Mouse (Mus musculus) limb, embryonic 14.5 days (tissue): ENCODE results near the gene Prdm1. TPM values are rescaled to one million over a fixed set of nuclear protein-coding genes. Genes with fewer than 3 reads are reported as not detected.

Source experiments
- ATAC-seq: fragments of 200-750 bp; cut with Nextera tagmentation; 2 replicates; pipeline ENCODE4 v1.8.0; 2017; ENCODE audit warnings: low read depth, moderate number of reproducible peaks, moderate TSS enrichment; ENCODE audit not compliant: low FRiP score
- DNase-seq: peaks from one replicate; pipeline ENCODE4 v3.0.0-alpha.2; 2015; ENCODE audit warnings: low spot score
- H3K27ac ChIP-seq: fragments of 300-500 bp; sonication (generic); replicated peaks from 2 replicates; pipeline ENCODE4 v1.5.1; 2014; ENCODE audit warnings: low read depth, mild to moderate bottlenecking, low read length, moderate library complexity, mixed read lengths
- H3K27me3 ChIP-seq: fragments of 300-500 bp; sonication (generic); 2 replicates; pipeline ENCODE4 v1.6.1; 2014; ENCODE audit warnings: low read length, mixed read lengths; ENCODE audit not compliant: control insufficient read depth, insufficient read depth
- H3K36me3 ChIP-seq: fragments of 300-500 bp; sonication (generic); 2 replicates; pipeline ENCODE4 v1.6.1; 2014; ENCODE audit warnings: mild to moderate bottlenecking, low read length, moderate library complexity, mixed read lengths; ENCODE audit not compliant: control insufficient read depth, insufficient read depth
- H3K4me1 ChIP-seq: fragments of 300-500 bp; sonication (generic); 2 replicates; pipeline ENCODE4 v1.6.1; 2014; ENCODE audit warnings: antibody characterized with exemption, low read length, mixed read lengths; ENCODE audit not compliant: control insufficient read depth, insufficient read depth
- H3K4me2 ChIP-seq: fragments of 300-500 bp; sonication (generic); replicated peaks from 2 replicates; pipeline ENCODE4 v1.6.1; 2014; ENCODE audit warnings: low read depth, mild to moderate bottlenecking, low read length, moderate library complexity; ENCODE audit not compliant: severe bottlenecking
- H3K4me3 ChIP-seq: fragments of 300-500 bp; sonication (generic); replicated peaks from 2 replicates; pipeline ENCODE4 v1.5.1; 2014; ENCODE audit warnings: low read length
- H3K9ac ChIP-seq: fragments of 300-500 bp; sonication (generic); 2 replicates; pipeline ENCODE4 v1.6.1; 2014; ENCODE audit warnings: mild to moderate bottlenecking, low read depth, low read length, moderate library complexity; ENCODE audit not compliant: severe bottlenecking
- H3K9me3 ChIP-seq: fragments of 300-500 bp; sonication (generic); 2 replicates; pipeline ENCODE4 v1.6.1; 2016; ENCODE audit warnings: low read length; ENCODE audit not compliant: control insufficient read depth
- POLR2A ChIP-seq: fragments of 200-500 bp; IDR thresholded peaks from 2 replicates; pipeline ENCODE4 v1.8.0; 2012; ENCODE audit warnings: inconsistent platforms, mild to moderate bottlenecking, moderate library complexity, borderline replicate concordance; ENCODE audit not compliant: insufficient read depth, insufficient read length; ENCODE audit errors: extremely low read depth
- WGBS: fragments of 180-500 bp; shearing (Covaris S2); extraction: QIAGEN DNeasy Blood & Tissue Kit; methylation state at CpG from one replicate; pipeline ENCODE4 v1.1.7; 2014; 5-methylcytosine and 5-hydroxymethylcytosine counted together
- polyA plus RNA-seq, 2 experiments: library from polyadenylated mRNA; depleted of rRNA in 1 of 2; stranded (reverse) in 1 of 2; unstranded in 1 of 2; fragments of >200 nt; fragmentation: Nextera tagmentation in 1 of 2; extraction: Ambion mirVana in 1 of 2; gene quantifications; 2 replicates each; pipeline versions ENCODE4 v1.2.1 to v1.2.3; 2012 to 2014

The Prdm1 gene
- polyA plus RNA-seq, 2 experiments, result 4.8 to 5.7 TPM

DNA sequence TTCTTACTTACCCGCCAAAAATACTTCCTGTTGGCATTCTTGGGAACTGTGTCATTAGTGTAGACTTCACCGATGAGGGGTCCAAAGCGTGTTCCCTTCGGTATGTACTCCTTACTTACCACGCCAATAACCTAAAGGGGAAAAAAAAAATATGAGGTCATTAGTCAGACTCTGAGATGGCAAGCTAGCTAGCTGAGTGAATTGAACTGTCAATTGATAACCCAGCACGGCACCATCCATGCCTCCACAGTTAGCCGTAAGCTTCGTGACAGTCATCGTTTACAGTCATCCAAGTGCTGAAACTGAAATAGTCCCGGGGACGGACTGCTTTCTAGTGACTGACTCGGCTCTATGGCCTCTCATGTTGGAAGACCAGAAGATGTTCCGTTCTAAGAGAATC is 78.2 kb downstream of the Prdm1 start:
- H3K9me3 ChIP-seq, result no peaks in the 10 kb centered on the region
- no peak overlapping the region for H3K4me3 ChIP-seq
- 76% methylated on average over 13 of the region's 13 CpGs for WGBS
- H3K27me3 ChIP-seq, result no peaks in the 10 kb centered on the region
- no peaks in the 10 kb centered on the region for H3K4me1 ChIP-seq
- no peak for DNase-seq
- no peak overlapping the region for H3K9ac ChIP-seq
- H3K27ac ChIP-seq, result no peak overlapping the region
- no peaks in the 10 kb centered on the region for H3K36me3 ChIP-seq
- no peak for TF ChIP-seq POLR2A
- no peak overlapping the region for H3K4me2 ChIP-seq
- no peak for ATAC-seq

DNA sequence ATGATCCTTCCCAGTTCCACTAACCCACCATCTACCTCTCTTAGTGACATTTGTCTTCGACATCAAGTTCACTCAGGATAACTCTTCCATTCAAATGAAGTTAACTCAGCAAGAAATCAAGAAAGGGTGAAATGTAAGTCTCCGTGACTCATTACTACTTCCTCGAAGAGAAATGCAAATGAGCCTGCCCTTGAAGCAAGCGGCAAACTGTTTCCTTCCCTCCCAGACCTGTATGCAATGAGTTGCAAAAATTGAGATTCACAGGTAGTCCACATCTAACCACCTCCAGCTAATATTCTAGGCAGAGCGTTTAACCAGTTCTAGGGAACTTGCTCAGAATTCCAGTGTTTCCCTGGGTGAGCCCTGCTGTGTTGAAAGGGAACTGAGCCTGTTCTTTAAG is 78.6 kb downstream of the Prdm1 start:
- ATAC-seq, result no peak
- H3K27me3 ChIP-seq, result no peaks in the 10 kb centered on the region
- TF ChIP-seq POLR2A, result no peak
- no peak overlapping the region for H3K27ac ChIP-seq
- H3K4me1 ChIP-seq, result no peaks in the 10 kb centered on the region
- H3K9ac ChIP-seq, result no peak overlapping the region
- no peak overlapping the region for H3K4me3 ChIP-seq
- H3K4me2 ChIP-seq, result no peak overlapping the region
- no peak for DNase-seq
- no peaks in the 10 kb centered on the region for H3K9me3 ChIP-seq
- no peaks in the 10 kb centered on the region for H3K36me3 ChIP-seq
- WGBS, result 61% methylated on average over 5 of the region's 5 CpGs

- TF ChIP-seq POLR2A, result no peak
Measured at GRCm38 (mm10) chr10:44448165-44448564, 80.1 kb downstream of the Prdm1 start.

DNA sequence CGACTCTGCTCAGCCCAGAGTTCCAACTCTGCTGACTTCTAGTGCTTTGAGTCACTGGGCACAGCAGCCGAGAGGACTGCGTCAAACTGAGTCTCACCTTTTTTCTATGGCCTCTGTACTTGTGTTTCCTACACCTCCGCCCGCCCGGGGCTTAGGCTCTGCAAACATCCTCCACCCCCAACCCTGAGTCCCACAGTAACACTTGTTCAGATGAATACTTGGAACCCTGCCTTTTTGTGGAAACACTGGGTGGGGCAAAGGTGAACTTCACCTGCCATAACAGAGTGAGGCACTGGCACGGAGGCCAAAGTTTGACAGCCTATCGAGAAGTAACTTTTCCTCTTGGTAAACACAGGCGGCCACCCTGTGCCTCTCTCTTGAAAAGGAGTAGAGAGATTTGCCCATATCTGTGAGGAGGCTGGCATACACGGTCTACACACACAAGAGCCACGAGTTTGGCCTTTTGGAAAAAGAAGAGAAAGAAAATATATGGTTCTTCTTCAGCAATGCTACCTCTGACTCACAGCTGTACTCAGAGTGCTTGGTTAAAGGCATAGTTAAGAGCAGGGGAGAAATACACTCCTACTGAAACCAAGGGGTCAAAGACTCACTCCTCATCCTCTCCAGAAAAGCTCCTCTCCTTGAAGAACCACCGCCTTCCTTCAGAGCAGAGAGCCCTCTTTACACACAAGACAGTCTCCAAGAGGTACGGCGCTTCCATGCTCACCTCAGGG is 80.7 kb downstream of the Prdm1 start:
- WGBS, result 85% methylated on average over 14 of the region's 14 CpGs
- no peak for DNase-seq
- TF ChIP-seq POLR2A, result no peak

More at GRCm38 (mm10) chr10:44448165-44448564, 80.1 kb downstream of the Prdm1 start:
- no peak overlapping the region for H3K27ac ChIP-seq
- H3K9me3 ChIP-seq, result no peaks in the 10 kb centered on the region
- 29% methylated on average over 12 of the region's 12 CpGs for WGBS
- no peak overlapping the region for H3K9ac ChIP-seq
- H3K4me3 ChIP-seq, result no peak overlapping the region
- no peaks in the 10 kb centered on the region for H3K36me3 ChIP-seq
- no peak overlapping the region for H3K4me2 ChIP-seq
- no peak for DNase-seq
- no peak for ATAC-seq
- H3K27me3 ChIP-seq, result no peaks in the 10 kb centered on the region
- no peaks in the 10 kb centered on the region for H3K4me1 ChIP-seq

GRCm38 (mm10) chr10:44447001-44447400 is 81.3 kb downstream of the Prdm1 start:
- Histone ChIP-seq H3K9ac (no peak overlapping the region), H3K4me1 (no peaks in the 10 kb centered on the region), H3K27ac (no peak overlapping the region), H3K4me2 (no peak overlapping the region), H3K27me3 (no peaks in the 10 kb centered on the region), H3K9me3 (no peaks in the 10 kb centered on the region), H3K4me3 (no peak overlapping the region), H3K36me3 (no peaks in the 10 kb centered on the region)
- DNase-seq, result no peak
- 86% methylated on average over 10 of the region's 10 CpGs for WGBS
- no peak for ATAC-seq
- no peak for TF ChIP-seq POLR2A

More for the DNA sequence above, 80.7 kb downstream of the Prdm1 start:
- Histone ChIP-seq H3K36me3 (no peaks in the 10 kb centered on the region), H3K4me3 (no peak overlapping the region), H3K9me3 (no peaks in the 10 kb centered on the region), H3K27ac (no peak overlapping the region), H3K9ac (no peak overlapping the region), H3K4me2 (no peak overlapping the region), H3K4me1 (no peaks in the 10 kb centered on the region), H3K27me3 (no peaks in the 10 kb centered on the region)
- no peak for ATAC-seq
